Mouse (Mus musculus) layer of hippocampus, postnatal 10 days (tissue): ENCODE results near the gene Dnajb6. TPM values are rescaled to one million over a fixed set of nuclear protein-coding genes. Genes with fewer than 3 reads are reported as not detected.
"Not testable (repeated sequence)": the region's sequence is repeated elsewhere in the genome, so short reads cannot be mapped to it uniquely, and the experiment has no call there.

Experiments
- DNase-seq, 2 experiments: peaks; one replicate each; pipeline ENCODE4 v3.0.0; 2021; ENCODE audit warnings: low spot score in 2 of 2
- total RNA-seq, 2 experiments: library from RNA; stranded (reverse); gene quantifications; 2 replicates each; pipeline ENCODE4 v1.2.3; 2021

Gene Dnajb6
- total RNA-seq, 2 experiments from 2014 or later = 172 to 180 TPM

DNA sequence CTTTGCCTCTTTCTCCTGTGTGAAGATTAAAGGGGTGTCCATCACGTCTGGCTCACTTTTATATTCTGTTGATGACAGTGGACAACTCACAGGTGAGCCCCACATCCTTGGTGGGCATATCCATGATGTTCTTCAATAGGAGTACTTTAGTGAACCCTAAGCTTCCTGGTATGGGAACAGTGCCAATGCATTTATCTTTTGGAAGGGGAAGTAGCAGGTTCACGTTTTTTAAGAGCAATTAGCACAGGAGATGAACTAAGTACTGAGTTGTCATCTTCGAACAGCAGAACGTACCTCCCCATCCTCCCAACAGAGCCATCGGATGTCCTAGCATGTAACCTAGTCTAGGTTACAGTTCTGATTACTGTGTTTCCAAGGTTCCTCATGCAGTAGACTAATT, 23.8 kb downstream of the Dnajb6 start:
- DNase-seq = no peak

DNA sequence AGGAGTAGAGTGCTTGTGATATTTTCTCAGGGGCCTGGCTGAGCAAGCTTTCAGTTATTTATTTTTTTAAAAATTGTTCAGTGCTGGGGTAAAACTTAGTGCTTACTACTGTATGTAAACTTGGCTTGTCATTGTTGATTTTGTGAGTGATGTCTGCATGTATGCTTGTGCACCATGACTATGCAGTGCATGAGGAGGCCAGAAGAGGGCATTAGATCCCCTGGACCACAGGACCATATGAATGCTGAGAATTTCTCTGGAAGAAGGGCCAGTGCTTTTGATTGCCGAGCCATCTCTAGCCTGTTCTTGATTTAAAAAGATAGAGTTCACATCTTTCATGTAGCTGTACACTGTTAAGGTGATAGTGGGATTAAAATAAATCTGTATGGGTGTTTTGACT, 35.4 kb downstream of the Dnajb6 start:
- DNase-seq = no peak

DNA sequence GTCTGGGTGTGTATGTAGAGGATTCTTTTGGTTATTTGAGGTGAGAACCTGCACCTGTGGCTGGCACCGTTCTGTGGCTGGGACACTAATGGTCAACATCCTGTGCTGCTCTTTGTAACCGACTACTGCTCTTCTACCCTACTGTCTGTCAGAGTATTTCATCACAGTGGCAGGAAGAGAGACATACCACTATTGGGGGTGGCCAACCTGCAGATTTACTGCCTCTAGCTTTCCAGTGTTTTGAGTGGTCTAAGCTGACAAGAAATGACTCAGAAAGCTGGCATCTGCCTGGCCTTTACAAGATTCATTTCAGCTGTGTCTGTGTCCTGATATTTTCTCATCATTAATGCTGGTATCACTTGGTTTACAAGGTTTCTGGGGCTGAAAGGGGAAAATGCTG, 36.5 kb downstream of the Dnajb6 start:
- DNase-seq = no peak

DNA sequence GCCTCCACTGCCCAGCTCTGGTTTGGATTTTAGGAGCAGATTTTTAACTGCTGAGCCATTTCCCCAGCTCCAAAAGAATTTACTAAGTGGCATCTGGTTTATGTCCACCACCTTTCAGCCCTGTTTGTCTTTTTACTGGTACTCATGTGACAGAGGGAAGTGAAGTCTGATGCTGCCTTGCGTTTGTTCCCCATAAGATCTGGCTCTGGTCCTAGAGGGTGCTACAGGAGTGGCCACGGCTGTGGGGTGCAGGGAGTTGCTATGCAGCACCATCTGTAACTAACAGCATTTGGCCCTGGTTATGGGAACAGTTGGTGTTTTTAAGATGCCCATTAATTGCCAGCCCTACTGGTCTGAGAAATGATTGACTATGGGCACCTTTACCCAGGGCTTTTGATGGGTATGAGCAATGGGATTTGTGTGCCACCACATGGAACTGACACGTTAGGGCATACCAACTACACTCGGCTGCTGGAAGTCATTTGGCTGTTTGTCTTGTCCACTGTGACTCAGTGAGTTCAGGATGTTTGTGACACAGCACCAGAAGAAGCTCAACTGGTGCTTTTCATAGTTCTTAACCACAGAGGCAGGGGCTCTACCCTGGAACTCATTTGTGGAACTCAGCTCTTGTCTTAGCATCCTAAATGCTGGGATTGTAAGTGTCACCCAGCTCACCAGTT, 37.3 kb downstream of the Dnajb6 start:
- peak; percentile 30 to 46 for DNase-seq

DNA sequence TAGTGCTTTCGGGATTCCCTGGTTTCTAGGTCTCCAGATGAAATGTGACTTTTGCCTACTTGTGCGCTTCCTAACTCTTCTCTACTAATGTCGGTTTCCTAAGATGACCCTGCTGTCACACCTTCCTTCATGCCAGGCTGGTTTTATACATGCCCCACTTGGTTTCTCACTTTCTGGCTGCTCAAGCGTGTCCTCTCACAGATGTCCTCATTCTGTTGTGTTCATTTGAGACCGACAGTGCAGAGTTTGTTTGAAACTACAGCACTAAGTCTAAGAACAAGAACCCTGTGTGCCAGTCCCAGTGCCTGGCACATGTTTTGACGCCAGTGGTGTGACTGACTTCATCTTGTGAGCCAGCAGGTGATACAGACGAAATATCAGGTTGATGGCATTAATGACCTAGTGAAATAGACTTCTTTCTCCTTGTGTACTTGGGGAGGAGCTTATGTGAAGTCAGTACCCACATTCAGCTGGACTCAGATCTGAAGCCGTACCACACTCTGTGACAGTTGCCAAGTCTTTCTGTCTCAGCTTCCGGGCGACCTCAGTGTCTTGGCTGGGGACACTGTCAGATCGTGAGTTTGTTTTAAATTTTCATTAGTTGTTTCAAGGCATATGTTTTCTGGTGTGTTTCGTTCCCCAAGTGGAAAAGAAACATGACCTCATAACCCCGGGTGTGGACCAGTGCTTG, 38.1 kb downstream of the Dnajb6 start:
- no peak for DNase-seq

DNA sequence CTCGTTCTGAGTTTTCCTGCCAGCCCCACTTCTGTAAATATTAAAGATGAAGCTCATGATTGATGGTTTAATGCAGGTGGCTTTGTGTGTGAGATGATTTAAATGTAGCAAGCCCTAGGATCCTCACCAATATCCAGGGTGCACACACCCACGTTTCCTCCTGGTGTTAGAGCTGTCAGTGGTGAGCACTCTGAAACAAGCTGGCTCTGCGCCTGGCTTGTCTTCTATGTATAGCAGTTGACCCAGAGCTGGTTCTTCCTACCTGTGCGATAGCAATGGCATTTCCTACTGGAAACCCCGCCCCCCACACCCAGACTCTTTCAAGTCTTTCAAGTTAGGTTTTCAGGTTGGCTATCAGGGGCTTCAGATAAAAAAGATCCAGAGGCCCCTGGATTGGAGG, 39.9 kb downstream of the Dnajb6 start:
- DNase-seq = no peak

DNA sequence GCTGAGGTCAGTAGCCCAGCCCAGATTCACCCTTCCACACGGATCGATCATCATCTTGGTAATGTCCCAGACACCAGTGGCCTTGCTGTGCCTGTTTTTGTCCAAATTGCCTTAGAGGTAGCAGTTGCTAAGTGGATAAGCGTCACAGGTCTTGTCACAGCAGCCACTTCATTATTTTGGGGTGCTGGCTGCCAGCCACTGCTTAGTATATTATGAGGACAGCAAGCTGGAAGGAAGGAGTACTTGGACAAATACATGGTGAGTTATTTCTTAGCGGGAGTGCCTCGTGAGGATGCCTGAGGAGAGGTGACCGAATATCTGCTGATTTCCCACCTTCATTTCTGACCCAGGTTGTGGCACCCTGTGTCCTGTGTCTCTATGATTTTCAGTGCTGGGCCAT, 42.5 kb downstream of the Dnajb6 start:
- no peak for DNase-seq

DNA sequence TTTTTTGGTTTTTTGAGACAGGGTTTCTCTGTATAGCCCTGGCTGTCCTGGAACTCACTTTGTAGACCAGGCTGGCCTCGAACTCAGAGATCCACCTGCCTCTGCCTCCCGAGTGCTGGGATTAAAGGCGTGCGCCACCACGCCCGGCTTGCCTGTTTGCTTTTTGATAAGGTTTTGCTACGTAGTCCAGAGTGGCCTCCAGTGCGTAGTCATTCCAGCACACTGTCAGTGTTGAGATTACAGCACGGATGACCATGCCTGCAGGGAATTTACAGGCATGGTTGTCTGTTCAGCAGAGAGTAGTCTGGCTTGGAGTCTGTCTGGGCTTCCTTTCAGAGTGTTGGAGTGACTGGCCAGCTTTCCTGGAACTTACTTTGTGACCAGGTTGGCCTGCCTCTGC, 44.2 kb downstream of the Dnajb6 start:
- not testable (repeated sequence) for DNase-seq

DNA sequence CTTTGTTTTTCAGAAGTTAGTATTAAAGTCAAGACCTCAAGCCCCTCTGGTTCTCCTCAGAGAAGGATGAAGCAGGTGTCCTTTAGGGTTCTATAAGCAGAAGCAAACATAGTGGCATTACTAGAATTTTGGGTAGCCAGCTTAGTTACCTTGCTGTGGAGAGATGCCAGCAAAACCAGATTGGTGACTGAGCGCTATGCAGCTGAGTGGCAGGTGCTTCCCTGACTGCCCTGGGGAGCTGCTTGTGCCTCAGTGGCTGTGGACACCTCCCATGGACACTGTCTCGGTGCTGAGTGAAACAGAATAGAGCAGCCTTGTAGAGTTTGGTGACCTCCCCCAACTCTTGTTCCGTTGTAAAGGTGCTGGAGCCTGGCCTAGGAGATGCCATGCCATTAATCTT, 46.8 kb downstream of the Dnajb6 start:
- no peak for DNase-seq

DNA sequence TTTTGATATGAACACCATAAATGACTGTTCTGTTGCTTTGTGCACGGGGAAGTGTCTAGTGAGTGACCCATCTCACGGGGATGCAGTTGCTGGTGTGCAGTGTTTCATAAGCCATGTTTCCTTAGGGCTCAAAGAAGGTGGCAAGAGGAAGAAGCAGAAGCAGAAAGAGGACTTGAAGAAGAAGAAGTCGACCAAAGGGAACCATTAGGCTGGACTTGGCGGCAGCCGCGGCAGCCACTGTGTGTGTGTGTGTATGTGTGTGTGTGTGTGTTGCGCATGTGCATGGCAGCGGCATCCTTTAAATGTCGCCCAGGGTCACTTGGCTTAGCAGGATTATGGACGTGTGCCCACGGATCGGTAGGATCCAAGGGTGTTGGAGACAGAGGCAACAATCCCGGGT, 49.4 kb downstream of the Dnajb6 start:
- DNase-seq = not testable (repeated sequence)

DNA sequence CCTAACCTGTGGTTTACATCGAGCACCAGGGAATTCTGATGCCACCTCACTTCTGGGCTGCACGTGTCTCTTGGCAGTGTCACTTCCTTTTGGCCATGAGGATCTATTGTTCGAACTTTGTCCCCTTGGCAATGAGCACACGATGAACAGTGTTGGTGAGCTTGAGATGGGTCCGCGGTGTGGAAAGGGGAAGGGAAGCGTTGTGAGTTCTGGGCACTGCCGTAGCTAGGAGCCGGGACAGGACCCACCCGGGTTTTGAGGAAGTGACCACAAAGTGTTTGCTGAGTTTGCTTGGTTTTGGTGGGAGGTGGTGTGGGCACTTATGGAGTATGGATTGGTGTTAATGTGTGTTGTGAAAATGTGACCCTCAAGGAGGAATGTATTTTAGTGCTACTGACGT, 50.5 kb downstream of the Dnajb6 start:
- not testable (repeated sequence) for DNase-seq

DNA sequence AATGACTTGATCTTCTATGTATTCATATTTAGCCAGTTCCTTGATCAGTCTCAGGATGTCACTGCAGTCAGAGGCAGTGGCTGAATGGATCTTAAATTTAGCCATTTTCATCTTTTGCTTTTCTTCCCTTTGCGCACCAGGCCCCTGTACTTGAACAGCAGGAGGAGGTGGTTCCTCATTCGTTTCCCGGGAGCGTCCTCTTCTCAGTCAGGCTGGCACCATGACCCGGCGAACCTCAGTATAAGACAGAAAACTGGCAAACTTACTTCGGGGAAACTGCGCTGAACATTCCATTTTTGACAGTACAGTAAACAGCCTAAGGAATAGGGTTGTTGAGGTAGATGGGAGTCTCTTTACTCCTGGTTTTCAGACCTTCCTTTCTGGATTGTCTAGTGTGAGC, 59.4 kb downstream of the Dnajb6 start:
- not testable (repeated sequence) for DNase-seq

DNA sequence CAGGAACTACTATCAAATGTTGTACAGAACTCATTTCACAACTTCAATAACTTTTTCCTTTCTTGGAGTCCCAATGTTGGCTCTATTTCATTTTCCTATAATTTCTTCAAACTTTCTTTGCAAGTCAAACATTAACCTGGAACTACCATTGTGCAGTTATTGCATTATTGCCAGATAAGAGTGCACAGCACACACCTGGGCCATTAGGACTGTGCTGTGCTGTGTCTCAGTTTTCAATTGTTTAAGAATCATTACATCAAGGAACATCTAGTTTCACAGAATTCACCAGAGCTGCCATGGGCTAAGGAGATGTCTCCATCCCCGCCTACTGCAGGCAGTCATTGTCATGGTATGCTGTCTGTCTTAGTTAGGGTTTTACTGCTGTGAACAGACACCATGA, 73.5 kb downstream of the Dnajb6 start:
- no peak for DNase-seq

DNA sequence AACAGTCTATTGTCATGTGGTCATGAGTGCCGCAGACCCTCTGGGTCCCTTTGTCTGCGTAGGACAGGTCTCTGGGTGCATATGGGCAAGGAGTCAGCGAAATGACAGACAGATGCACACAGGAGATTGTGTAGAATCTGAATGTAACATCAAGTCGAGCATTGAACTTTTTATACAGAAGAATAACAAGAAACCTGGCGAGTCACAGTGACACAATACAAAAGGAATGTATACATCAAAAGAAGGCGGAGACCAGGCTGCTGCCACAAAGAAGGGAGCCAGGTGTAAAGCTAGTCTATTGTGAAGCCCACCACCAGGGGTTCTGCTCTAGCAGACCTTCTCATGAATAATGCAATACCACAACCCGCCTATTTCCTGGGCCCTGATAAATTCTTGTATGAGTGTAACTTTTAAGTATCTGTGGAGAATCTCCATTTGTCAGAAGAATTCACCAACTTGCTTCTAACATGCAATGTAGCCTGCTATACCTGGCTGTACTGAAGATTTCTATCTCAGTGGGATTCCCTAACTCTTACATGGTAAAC, 76.0 kb downstream of the Dnajb6 start:
- DNase-seq = not testable (repeated sequence)

DNA sequence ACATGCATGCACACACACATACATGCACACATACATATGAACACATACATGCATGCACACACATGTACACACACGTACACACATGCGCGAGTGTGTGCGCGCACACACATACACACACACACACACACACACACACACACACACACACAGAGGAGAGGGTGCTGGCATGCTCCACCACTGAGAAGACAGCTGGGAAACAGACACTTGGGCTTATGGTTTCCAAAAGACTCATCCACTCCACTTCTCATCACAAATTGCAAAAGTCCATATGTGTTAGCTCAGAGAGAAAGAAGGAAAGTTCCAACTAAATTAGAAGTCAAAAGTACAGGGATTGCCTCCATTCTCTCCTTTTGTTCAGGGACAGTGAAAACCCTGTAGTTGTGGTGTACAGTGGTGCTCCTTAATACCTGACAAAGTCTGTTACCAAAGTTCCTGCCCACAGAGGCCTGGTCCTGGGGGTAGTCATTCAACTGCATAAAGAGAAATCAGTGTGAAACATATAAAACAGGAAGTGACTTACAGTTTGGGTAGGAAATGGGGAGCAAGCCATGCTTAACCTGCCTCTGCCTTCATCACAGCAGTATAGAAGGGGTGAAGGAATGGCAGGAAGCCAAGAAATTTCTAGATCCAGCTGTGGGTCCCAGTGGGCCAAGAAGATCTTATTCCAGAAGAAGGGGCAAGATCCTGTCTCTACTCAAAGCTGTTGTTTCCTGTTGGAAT, 81.2 kb downstream of the Dnajb6 start:
- DNase-seq = no peak

DNA sequence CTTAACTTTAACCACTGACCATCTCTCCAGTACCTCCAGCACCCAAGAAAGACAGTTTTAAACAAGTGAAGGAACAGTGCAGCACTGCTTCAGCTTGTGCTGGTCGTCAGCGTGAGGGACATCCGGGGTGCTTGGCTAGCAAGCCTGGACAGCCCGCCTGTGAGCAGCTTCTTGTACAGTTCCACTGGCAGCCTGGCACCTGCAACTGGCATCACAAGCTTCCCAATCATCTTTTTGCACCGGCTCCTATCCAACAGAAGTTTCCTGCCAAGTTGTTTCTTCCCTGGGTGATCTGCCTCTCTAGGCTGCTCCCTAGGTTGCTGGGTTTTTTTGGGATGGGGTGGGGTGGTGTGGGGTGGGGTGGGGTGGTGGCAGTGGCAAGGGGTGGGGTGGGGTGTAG, 81.9 kb downstream of the Dnajb6 start:
- DNase-seq = peak; percentile 60 to 65

DNA sequence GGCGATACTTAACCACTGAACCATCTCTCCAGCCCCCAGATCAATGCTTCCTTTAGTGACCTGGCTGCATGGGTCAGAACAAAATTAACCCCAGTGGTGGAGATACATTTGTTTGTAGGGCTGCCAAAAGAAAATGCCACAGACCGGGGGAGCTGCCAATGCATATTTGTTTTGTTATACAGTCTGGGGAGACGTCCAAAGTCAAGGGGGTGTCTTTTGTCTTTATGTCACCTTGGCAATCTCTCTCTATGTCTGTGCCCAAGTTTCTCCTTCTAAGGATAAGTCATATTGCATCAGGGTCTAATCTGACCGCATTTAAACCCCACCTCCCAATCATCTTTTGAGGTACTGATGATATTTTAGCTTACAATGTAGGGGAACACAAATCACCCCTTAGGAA, 82.8 kb downstream of the Dnajb6 start:
- DNase-seq = no peak

DNA sequence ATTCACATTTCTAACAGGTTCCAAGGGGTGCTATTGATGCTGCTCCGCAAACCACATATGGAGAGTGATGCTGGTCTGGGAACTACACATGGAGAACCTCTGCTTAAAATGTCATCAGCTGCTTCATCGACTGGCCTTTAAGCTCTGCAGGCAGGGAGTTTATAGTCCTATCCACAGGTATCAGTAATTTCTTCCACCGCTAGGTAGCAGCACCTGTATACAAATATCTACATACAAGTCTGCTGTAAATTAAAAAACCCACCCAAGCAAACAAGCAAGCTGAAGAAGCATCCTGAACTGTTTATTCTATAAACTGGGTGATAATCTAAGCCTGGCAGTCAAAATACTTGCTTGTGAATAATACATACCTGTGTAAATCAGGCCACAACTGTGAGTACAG, 89.3 kb downstream of the Dnajb6 start:
- DNase-seq = peak; percentile 37 to 59

DNA sequence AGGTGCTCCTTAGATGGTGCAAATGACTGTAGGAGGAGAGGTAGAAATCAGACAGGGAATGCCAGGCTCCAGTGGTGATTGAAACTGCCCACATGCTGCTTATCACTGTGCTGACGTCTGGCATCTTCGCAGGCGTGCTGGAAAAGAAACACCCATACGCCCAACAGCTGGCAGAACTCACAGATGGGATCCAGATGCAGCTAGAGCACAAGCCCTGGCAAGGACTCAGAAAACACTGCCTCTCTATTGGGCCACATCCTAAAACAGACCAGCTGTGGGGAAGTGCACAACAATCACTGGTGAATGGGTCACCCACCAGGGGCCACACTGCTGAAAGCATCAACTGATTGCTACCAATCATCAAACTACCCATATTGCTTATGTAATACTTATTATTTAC, 91.3 kb downstream of the Dnajb6 start:
- DNase-seq = no peak

DNA sequence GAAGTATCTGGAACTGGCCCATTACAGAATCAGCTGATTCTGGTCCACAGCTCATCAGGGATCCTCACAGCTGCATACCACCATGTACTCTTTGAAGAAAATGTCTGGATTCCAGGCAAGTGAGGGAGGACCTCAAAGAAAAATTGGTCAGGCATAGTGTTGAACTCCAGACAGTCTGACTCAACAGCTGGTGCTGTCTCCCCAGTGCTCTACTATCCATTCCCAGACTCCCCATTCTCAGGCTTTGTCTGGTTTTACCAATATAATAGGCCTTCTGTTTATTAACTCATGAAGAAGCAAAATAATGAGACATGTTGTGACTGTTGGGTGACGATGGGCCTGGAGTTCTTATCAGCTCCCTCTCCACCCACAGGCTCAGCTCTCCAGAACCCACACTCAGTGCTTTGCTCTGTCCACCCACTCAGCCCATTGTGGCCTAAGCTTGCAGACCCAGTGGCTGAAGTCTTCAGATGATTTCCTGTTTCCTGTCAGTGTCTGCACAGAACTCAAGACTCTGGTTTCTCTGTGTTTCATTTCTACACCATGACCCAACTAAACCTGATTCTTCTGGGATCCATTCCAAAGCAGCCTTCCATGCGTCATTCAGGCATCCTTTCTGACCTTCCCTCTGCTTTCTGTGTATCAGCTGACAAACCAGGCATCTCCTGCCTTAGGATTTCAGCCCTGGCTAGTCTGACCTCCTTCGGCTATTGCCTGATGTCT, 107.1 kb downstream of the Dnajb6 start:
- DNase-seq = no peak

DNA sequence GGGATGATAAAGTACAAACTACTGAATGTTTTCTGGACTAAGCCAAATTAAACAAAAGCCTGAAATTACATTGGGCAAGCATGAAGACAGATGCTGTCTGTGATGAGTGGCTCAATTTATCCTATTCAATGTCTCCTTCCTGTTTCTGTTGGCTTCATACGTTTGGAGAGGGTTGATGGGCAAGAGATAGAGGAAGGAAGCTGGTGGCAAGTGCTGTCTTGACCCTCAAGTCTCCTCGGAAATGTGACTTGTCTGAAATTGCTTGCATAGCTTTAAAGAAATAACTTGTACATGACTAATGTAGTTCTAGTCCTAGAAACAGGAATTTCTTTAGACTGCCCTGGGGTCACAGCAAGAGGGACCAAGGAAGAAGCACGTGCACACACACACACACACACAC, 109.5 kb downstream of the Dnajb6 start:
- no peak for DNase-seq

DNA sequence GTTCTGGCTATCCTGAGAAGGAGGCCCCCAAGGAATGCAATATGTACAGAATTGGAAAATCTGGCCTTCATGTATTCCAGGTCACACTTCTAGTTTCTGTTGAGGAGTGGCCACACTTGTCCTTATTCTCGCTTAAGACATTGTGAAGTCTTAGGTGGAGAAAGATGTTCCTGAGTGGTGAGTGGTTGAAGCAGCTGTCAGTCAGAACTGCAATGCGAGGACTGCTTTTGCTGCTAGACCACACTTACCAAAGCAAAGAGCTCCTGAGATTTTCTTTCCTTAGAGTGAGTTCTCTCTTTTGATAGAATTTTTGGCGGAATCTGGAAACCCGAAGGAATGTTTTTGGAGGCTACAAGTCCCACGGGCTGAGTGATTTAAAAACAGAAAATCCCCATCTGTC, 112.0 kb downstream of the Dnajb6 start:
- DNase-seq = no peak
